Mouse (Mus musculus): ENCODE results near the gene Zmiz1. TPM values are rescaled to one million over a fixed set of nuclear protein-coding genes. Genes with fewer than 3 reads are reported as not detected.

Gene Zmiz1
- polyA plus RNA-seq, 1 experiment from 2014 or later: 66.5 TPM

DNA sequence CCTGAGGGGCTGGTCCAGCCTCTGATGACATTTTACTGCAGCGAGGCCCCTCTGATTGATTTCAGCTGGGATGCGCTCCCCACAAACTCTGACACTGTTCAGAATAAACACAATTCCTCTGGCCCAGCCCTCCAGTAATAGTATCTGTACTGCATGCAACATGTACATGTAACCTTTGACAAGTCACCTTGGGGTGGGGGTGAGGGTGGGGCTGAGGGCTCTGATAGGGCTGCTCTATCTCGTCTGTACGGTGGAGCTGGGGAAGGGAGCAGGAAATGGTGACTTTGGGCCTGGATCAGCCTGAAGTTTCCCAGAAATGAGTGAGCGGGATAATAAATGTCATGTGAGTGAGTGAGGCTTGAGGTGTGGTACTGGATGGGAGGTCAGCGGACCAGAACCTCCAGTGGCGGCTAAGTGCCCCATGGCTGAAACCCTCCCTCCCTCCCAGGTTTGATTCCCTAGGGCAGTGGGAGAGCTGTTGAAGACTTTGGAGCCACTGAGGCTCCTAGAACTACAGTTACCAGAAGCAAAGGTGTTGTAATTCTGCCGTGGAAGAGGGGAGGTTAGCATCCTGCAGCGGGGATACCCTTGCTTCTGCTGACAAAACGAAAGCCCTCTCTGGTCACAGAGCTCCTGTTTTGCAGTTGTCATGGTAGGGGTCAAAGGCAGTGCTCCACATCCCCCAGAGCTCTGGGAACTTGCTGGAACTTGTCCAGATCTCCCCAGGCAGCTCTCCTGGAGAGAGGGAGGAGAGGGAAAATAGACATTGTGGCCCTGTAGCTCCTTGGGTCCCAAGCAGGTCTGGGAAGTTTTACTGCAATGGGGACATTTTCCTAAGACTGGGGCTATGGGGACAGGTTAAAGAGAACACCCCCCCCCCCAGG lies 153.1 kb downstream of the Zmiz1 start:
- Histone ChIP-seq H3K9me3 (replicated peaks) (no peaks in the 10 kb centered on the region), H3K27ac (peak overlapping the region; percentile 25), H3K9ac (peak overlapping the region; percentile 54), H3K27me3 (no peaks in the 10 kb centered on the region), H3K4me3 (no peak overlapping the region), H3K4me1 (peaks cover 91% of the 10 kb centered on the region), H3K4me2 (replicated peaks) (no peak overlapping the region), H3K36me3 (peaks cover 6% of the 10 kb centered on the region; the same call in 1 of the 2 replicates)
- ATAC-seq (ENCODE audit: low FRiP score): no peak
- WGBS: 80% methylated on average over 10 of the region's 10 CpGs

GRCm38 (mm10) chr14:25613942-25614575 lies 155.1 kb downstream of the Zmiz1 start:
- H3K27ac ChIP-seq: no peak overlapping the region

DNA sequence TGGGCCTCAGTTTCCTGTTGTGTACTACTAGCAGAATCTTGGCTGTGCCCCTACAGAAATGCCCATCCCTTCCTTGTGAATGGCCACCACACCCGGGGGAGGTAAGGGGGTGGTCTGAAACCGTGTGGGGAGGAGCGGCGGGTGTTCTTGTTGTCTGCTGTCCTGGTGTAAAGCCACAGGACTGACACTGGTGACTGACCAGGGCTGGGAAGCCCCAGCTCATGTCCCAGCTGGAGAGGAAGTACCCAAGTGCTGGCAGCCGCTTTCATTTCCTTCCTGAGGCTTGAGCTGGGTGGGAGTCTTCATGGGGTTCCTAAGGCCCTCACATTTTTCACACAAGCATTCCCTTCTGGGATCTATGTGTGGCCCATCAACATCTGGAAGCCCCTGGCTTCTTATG lies 155.7 kb downstream of the Zmiz1 start:
- peaks cover 97% of the 10 kb centered on the region for H3K4me1 ChIP-seq
- H3K27me3 ChIP-seq: no peaks in the 10 kb centered on the region
- H3K36me3 ChIP-seq: peaks cover 15% of the 10 kb centered on the region
- no peak for ATAC-seq (ENCODE audit: low FRiP score)
- 63% methylated on average over 5 of the region's 5 CpGs for WGBS
- H3K4me2 ChIP-seq (replicated peaks): no peak overlapping the region
- H3K9me3 ChIP-seq (replicated peaks): no peaks in the 10 kb centered on the region
- H3K4me3 ChIP-seq: no peak overlapping the region
- H3K9ac ChIP-seq: no peak overlapping the region
- no peak overlapping the region; the same call in 1 of the 2 replicates for H3K27ac ChIP-seq

More at GRCm38 (mm10) chr14:25613942-25614575, 155.1 kb downstream of the Zmiz1 start:
- Histone ChIP-seq H3K9ac (no peak overlapping the region), H3K4me3 (no peak overlapping the region), H3K4me2 (replicated peaks) (no peak overlapping the region), H3K27me3 (no peaks in the 10 kb centered on the region), H3K36me3 (peaks cover 15% of the 10 kb centered on the region), H3K4me1 (peaks cover 96% of the 10 kb centered on the region), H3K9me3 (replicated peaks) (no peaks in the 10 kb centered on the region)
- no peak for ATAC-seq (ENCODE audit: low FRiP score)
- WGBS: 91% methylated on average over 8 of the region's 8 CpGs

- Histone ChIP-seq H3K4me3 (no peak overlapping the region), H3K36me3 (peaks cover 15% of the 10 kb centered on the region), H3K9ac (no peak overlapping the region), H3K4me1 (peaks cover 97% of the 10 kb centered on the region), H3K27me3 (no peaks in the 10 kb centered on the region), H3K9me3 (replicated peaks) (no peaks in the 10 kb centered on the region), H3K4me2 (replicated peaks) (no peak overlapping the region), H3K27ac (peak overlapping the region; percentile 35)
- 92% methylated on average over 8 of the region's 8 CpGs for WGBS
- no peak for ATAC-seq (ENCODE audit: low FRiP score)
Measured at GRCm38 (mm10) chr14:25615602-25616001, 156.6 kb downstream of the Zmiz1 start.

GRCm38 (mm10) chr14:25616009-25616723 lies 157.2 kb downstream of the Zmiz1 start:
- H3K27me3 ChIP-seq: no peaks in the 10 kb centered on the region
- H3K4me1 ChIP-seq: peaks cover 97% of the 10 kb centered on the region
- H3K9ac ChIP-seq: no peak overlapping the region
- 89% methylated on average over 15 of the region's 15 CpGs for WGBS
- no peak overlapping the region for H3K4me2 ChIP-seq (replicated peaks)
- no peak overlapping the region for H3K4me3 ChIP-seq
- no peak overlapping the region; the same call in 1 of the 2 replicates for H3K27ac ChIP-seq
- ATAC-seq (ENCODE audit: low FRiP score): no peak
- H3K36me3 ChIP-seq: peaks cover 15% of the 10 kb centered on the region
- no peaks in the 10 kb centered on the region for H3K9me3 ChIP-seq (replicated peaks)

DNA sequence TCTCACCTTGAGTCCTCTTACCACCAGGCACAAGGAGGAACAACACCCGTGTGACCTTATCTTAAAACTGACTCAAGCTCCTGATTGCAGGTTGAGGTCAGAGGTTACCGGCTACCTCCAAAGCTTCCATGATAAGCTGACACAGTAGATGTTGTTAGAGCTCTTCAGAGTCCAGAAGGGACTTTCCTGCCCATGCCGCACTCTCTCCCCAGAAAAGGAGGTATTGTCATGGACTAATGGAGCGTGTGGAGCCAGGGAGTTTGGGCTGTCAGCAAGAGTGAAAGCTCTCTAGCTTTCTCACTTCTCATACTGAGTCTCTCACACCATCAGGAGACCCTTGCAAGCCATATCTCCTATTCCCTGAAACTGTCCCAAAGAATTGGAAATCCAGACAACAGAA lies 158.3 kb downstream of the Zmiz1 start:
- H3K9me3 ChIP-seq (replicated peaks): no peaks in the 10 kb centered on the region
- no peaks in the 10 kb centered on the region for H3K27me3 ChIP-seq
- no peak overlapping the region for H3K9ac ChIP-seq
- no peak overlapping the region; the same call in 1 of the 2 replicates for H3K27ac ChIP-seq
- no peak overlapping the region for H3K4me3 ChIP-seq
- ATAC-seq (ENCODE audit: low FRiP score): no peak
- H3K36me3 ChIP-seq: peaks cover 15% of the 10 kb centered on the region
- 45% methylated on average over 4 of the region's 4 CpGs for WGBS
- H3K4me2 ChIP-seq (replicated peaks): no peak overlapping the region
- peaks cover 97% of the 10 kb centered on the region for H3K4me1 ChIP-seq

- Histone ChIP-seq H3K4me2 (replicated peaks) (no peak overlapping the region), H3K36me3 (peaks cover 15% of the 10 kb centered on the region), H3K4me3 (no peak overlapping the region), H3K9ac (no peak overlapping the region), H3K27me3 (no peaks in the 10 kb centered on the region), H3K4me1 (peaks cover 97% of the 10 kb centered on the region), H3K9me3 (replicated peaks) (no peaks in the 10 kb centered on the region), H3K27ac (peak overlapping the region; percentile 70)
- ATAC-seq (ENCODE audit: low FRiP score): no peak
- 75% methylated on average over 4 of the region's 4 CpGs for WGBS
Measured at GRCm38 (mm10) chr14:25619066-25619762, 160.2 kb downstream of the Zmiz1 start.

DNA sequence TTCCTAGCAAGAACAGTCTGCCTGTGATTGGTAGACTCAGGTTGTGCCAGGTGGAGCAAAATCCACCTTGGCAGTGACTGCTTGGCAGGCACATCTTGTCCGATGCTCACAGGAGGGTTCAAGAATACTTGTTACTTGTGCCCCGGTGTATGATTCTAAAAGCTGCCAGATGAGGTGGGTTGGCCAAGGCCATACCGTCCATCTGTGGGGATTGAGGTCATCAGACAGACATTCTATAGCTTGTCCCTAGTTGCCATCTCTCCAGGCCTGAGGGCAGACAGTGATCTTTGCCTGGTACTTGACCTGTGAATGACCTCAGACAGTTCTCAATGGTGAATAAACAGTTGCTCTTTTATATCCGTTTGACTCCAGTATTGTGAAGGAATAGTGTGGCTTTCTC lies 161.8 kb downstream of the Zmiz1 start:
- no peak for ATAC-seq (ENCODE audit: low FRiP score)
- Histone ChIP-seq H3K9me3 (replicated peaks) (no peaks in the 10 kb centered on the region), H3K27me3 (no peaks in the 10 kb centered on the region), H3K36me3 (peaks cover 21% of the 10 kb centered on the region), H3K27ac (peak overlapping the region; percentile 86; the same call in 1 of the 2 replicates), H3K4me3 (no peak overlapping the region), H3K9ac (no peak overlapping the region), H3K4me2 (replicated peaks) (no peak overlapping the region), H3K4me1 (peaks cover 86% of the 10 kb centered on the region)
- 45% methylated on average over 4 of the region's 4 CpGs for WGBS

DNA sequence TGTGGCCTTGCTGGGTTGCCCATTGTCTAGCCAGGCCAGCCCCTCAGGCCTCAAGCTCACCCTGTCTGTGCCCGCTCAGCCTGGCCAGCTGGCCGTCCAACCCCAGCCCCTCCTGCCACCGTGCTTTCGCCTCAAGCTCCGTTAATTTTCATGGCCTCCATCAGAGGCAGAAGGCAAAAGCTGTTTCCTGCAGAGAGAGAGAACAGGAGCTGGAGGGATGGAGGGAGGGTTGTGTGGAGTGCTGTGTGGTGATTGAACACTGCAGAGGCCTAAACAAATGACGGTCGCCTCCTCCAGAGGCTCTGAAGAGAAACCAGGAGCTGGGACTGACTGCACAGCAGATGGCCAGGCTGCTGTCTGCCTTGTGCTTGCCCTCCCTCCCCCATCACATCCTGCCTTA lies 164.7 kb downstream of the Zmiz1 start:
- Histone ChIP-seq H3K4me1 (peaks cover 72% of the 10 kb centered on the region), H3K27ac (peak overlapping the region; percentile 86), H3K4me2 (replicated peaks) (no peak overlapping the region), H3K36me3 (peaks cover 26% of the 10 kb centered on the region; the same call in 1 of the 2 replicates), H3K4me3 (no peak overlapping the region), H3K27me3 (no peaks in the 10 kb centered on the region), H3K9me3 (replicated peaks) (no peaks in the 10 kb centered on the region), H3K9ac (0 out of 2 replicates have a peak overlapping the region, but pooled peaks have one; percentile 36)
- WGBS: 45% methylated on average over 7 of the region's 7 CpGs
- peak; percentile 55; the same call in 1 of the 2 replicates for ATAC-seq (ENCODE audit: low FRiP score)

- no peaks in the 10 kb centered on the region for H3K27me3 ChIP-seq
- no peak for ATAC-seq (ENCODE audit: low FRiP score)
- H3K4me2 ChIP-seq (replicated peaks): no peak overlapping the region
- H3K9me3 ChIP-seq (replicated peaks): no peaks in the 10 kb centered on the region
- peaks cover 25% of the 10 kb centered on the region; the same call in 1 of the 2 replicates for H3K36me3 ChIP-seq
- WGBS: 91% methylated on average over 6 of the region's 6 CpGs
- H3K4me3 ChIP-seq: no peak overlapping the region
- peaks cover 72% of the 10 kb centered on the region for H3K4me1 ChIP-seq
- H3K9ac ChIP-seq: no peak overlapping the region
- H3K27ac ChIP-seq: peak overlapping the region; percentile 86; the same call in 1 of the 2 replicates
Measured at GRCm38 (mm10) chr14:25624659-25625058, 165.7 kb downstream of the Zmiz1 start.

- Histone ChIP-seq H3K27ac (0 out of 2 replicates have a peak overlapping the region, but pooled peaks have one; percentile 31), H3K36me3 (peaks cover 38% of the 10 kb centered on the region), H3K4me2 (replicated peaks) (no peak overlapping the region), H3K4me1 (peaks cover 57% of the 10 kb centered on the region), H3K4me3 (no peak overlapping the region), H3K9me3 (replicated peaks) (no peaks in the 10 kb centered on the region), H3K9ac (no peak overlapping the region), H3K27me3 (no peaks in the 10 kb centered on the region)
- ATAC-seq (ENCODE audit: low FRiP score): no peak
- 90% methylated on average over 3 of the region's 3 CpGs for WGBS
Measured at GRCm38 (mm10) chr14:25627599-25628255, 168.7 kb downstream of the Zmiz1 start.

All from hindbrain, embryonic 12.5 days (tissue).